Mouse (Mus musculus) heart, embryonic 15.5 days (tissue): Measurements from ENCODE around the gene Ces2a. TPM values are rescaled to one million over a fixed set of nuclear protein-coding genes. Genes with fewer than 3 reads are reported as not detected.

Source experiments
- ATAC-seq: fragments of 200-750 bp; cut with Nextera tagmentation; replicated peaks from 2 replicates; pipeline ENCODE4 v1.8.0; 2017; ENCODE audit warnings: low read depth, moderate TSS enrichment; ENCODE audit not compliant: insufficient number of reproducible peaks, insufficient read depth, low FRiP score
- H3K27ac ChIP-seq: fragments of 300-500 bp; sonication (generic); 2 replicates; pipeline ENCODE4 v1.5.1; 2015; ENCODE audit warnings: mild to moderate bottlenecking, inconsistent platforms
- H3K27me3 ChIP-seq: fragments of 300-500 bp; sonication (generic); 2 replicates; pipeline ENCODE4 v1.6.1; 2015; ENCODE audit warnings: inconsistent platforms
- H3K36me3 ChIP-seq: fragments of 300-500 bp; sonication (generic); 2 replicates; pipeline ENCODE4 v1.6.1; 2015; ENCODE audit warnings: mild to moderate bottlenecking, inconsistent platforms
- H3K4me1 ChIP-seq: fragments of 300-500 bp; sonication (generic); replicated peaks from 2 replicates; pipeline ENCODE4 v1.6.1; 2015; ENCODE audit warnings: inconsistent platforms
- H3K4me2 ChIP-seq: fragments of 300-500 bp; sonication (generic); 2 replicates; pipeline ENCODE4 v1.6.1; 2015; ENCODE audit warnings: inconsistent platforms, mild to moderate bottlenecking, moderate library complexity
- H3K4me3 ChIP-seq: fragments of 300-500 bp; sonication (generic); 2 replicates; pipeline ENCODE4 v1.5.1; 2015; ENCODE audit warnings: mild to moderate bottlenecking, inconsistent platforms
- H3K9ac ChIP-seq: fragments of 300-500 bp; sonication (generic); 2 replicates; pipeline ENCODE4 v1.6.1; 2015; ENCODE audit warnings: mild to moderate bottlenecking, inconsistent platforms
- H3K9me3 ChIP-seq: fragments of 300-500 bp; sonication (generic); replicated peaks from 2 replicates; pipeline ENCODE4 v1.6.1; 2016; ENCODE audit warnings: inconsistent platforms
- WGBS: fragments of 180-500 bp; shearing (Covaris S2); methylation state at CpG from one replicate; pipeline ENCODE4 v1.1.7; 2015; ENCODE audit warnings: mixed read lengths; 5-methylcytosine and 5-hydroxymethylcytosine counted together
- polyA plus RNA-seq: library from polyadenylated mRNA; unstranded; fragments of >200 nt; fragmentation: Nextera tagmentation; extraction: Ambion mirVana; gene quantifications from 2 replicates; pipeline ENCODE4 v1.2.1, GENCODE M21; 2015

Gene Ces2a
- polyA plus RNA-seq = not detected in 2 replicates

DNA sequence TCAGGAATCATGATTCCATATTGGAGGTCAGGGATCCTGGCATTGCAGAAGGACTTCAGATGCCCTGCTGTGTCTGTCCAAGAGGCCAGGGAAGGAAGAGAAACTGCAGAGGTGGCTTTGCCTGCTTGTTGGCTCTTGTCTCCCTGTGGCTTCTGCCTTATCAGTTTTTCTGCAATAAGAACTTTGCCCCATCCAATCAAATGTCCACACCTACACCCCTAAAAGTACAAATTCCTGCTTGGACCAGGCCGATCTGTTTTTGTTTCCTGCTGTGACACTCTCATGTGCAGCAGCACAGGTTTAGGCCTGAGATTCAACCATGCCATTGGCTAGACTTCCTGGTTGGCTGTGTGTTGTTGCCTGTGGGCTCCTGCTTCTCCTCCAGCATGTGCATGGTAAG lies at the start of gene Ces2a:
Gene Ces2a, plus strand, starts transcription at position 251 of the 400 bp plus-strand sequence.
- H3K9me3 ChIP-seq = no peaks in the 10 kb centered on the region
- no peak within 1 kb of the TSS for H3K27ac ChIP-seq
- no peaks in the 10 kb centered on the region for H3K4me1 ChIP-seq
- H3K4me2 ChIP-seq = no peak within 1 kb of the TSS
- no peak for ATAC-seq
- no peaks in the 10 kb centered on the region for H3K27me3 ChIP-seq
- H3K36me3 ChIP-seq = no peaks in the 10 kb centered on the region
- 78% methylated on average over 1 of the region's 1 CpGs for WGBS
- no peak within 1 kb of the TSS for H3K9ac ChIP-seq
- no peak within 1 kb of the TSS for H3K4me3 ChIP-seq

DNA sequence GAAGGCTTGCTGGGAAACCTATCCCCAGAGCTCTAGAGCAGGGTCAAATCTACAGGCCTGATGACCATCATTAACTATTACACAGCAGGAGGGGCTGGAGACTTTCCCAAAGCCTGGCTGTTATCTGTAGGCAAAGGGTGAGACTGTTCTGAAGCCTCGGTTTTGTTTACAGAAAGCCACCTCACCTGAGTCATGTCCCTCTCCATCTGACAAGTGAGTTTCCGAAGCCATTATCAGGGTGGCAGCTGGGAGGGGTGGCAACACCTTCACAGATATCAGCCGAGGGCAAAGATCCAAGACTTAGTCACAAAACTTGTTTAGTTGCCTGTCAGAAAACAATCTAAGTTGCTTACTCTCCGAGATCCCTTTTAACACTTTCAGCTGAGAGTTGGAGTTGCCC lies 45.4 kb upstream of the Ces2a start:
- WGBS = 40% methylated on average over 4 of the region's 4 CpGs
- no peak overlapping the region for H3K27ac ChIP-seq
- H3K36me3 ChIP-seq = no peaks in the 10 kb centered on the region
- no peak overlapping the region for H3K9ac ChIP-seq
- H3K4me2 ChIP-seq = no peak overlapping the region
- H3K4me3 ChIP-seq = no peak overlapping the region
- H3K27me3 ChIP-seq = no peaks in the 10 kb centered on the region
- H3K9me3 ChIP-seq = no peaks in the 10 kb centered on the region
- H3K4me1 ChIP-seq = no peaks in the 10 kb centered on the region
- no peak for ATAC-seq

DNA sequence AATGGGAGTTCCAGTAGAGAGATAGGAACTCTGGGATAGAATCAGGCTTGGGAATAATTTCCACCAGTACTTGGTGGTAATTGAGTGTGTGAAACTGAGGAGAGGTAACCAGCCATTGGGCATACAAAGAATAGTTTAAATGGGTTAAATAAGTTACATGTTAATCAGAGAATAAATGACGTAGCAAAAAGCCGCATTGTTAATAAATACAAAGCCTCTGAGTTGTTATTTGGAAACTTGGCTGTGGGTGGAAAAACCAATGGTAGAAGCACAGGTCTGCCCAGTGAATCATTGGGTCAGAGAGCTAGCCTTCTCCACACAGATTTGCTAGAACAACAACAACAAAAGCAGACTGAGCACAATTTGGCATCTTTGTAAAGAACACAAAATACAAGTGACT lies 35.2 kb upstream of the Ces2a start:
- no peak overlapping the region for H3K4me3 ChIP-seq
- H3K9me3 ChIP-seq = no peaks in the 10 kb centered on the region
- no peaks in the 10 kb centered on the region for H3K27me3 ChIP-seq
- H3K27ac ChIP-seq = no peak overlapping the region
- ATAC-seq = no peak
- H3K9ac ChIP-seq = no peak overlapping the region
- H3K36me3 ChIP-seq = no peaks in the 10 kb centered on the region
- 89% methylated on average over 2 of the region's 2 CpGs for WGBS
- no peak overlapping the region for H3K4me2 ChIP-seq
- no peaks in the 10 kb centered on the region for H3K4me1 ChIP-seq

DNA sequence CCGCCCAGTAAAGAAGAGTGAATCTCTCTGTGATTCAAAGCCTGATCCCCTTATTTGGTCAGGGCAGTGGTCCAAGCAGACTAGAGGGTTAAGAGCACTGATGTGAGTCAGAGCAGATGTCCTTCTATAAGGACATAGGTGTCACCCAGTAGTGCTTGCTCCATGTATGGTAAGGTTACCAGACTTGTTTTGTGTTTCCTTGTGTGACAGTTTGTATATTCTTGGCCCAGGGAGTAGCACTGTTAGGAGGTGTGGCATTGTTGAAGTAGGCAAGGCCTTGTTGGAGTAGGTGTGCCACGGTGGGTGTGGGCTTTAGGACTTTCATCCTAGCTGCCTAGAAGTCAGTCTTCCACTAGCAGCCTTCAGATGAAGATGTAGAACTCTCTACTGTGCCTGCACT lies 31.9 kb upstream of the Ces2a start:
- Histone ChIP-seq H3K9ac (no peak overlapping the region), H3K4me1 (no peaks in the 10 kb centered on the region), H3K27ac (no peak overlapping the region), H3K36me3 (no peaks in the 10 kb centered on the region), H3K4me3 (no peak overlapping the region), H3K27me3 (no peaks in the 10 kb centered on the region), H3K4me2 (no peak overlapping the region), H3K9me3 (no peaks in the 10 kb centered on the region)
- no peak; the same call in 1 of the 2 replicates for ATAC-seq
- 80% methylated on average over 2 of the region's 2 CpGs for WGBS

DNA sequence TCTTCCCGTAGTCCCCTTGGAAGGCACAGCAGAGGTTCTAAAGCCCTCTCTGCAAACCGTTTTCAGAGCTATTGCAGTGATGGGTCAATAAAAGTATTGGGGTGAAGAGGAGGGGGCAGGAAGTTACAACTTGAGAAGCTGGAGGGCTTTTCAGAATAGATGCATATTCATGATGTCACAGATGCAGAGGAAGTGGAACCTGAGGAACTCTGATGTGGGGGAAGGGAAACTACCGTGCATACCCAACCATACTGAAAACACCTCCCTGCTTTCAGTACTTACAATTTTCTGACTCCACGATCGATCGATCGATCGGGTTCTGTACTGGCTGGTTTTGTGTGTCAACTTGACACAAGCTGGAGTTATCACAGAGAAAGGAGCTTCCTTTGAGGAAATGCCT lies 12.6 kb upstream of the Ces2a start:
- no peak for ATAC-seq
- H3K4me3 ChIP-seq = no peak overlapping the region
- H3K4me1 ChIP-seq = no peaks in the 10 kb centered on the region
- H3K4me2 ChIP-seq = no peak overlapping the region
- H3K9me3 ChIP-seq = no peaks in the 10 kb centered on the region
- no peaks in the 10 kb centered on the region for H3K27me3 ChIP-seq
- no peak overlapping the region for H3K9ac ChIP-seq
- no peak overlapping the region for H3K27ac ChIP-seq
- WGBS = 72% methylated on average over 8 of the region's 8 CpGs
- no peaks in the 10 kb centered on the region for H3K36me3 ChIP-seq

DNA sequence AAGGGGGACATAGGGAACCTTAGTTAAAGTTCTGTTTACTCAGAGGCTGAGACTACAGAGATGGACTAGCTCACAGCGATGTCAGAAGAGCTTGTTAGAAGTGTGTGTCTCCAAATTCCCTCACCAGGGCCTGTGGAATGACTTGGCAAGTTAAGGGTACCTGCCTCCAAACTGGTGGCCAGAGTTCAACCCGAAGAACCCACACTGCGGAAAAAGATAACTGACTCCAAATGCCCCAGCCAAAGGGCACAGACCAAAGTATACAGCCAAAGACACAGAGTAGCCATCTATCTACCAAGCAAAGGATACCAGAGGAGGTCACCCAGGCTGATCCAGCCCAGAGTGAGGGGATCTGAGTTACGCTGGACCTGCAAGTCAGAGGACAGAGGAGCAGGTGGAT lies 2.4 kb upstream of the Ces2a start:
- Histone ChIP-seq H3K9ac (no peak overlapping the region), H3K36me3 (no peaks in the 10 kb centered on the region), H3K4me1 (no peaks in the 10 kb centered on the region), H3K9me3 (no peaks in the 10 kb centered on the region), H3K4me2 (no peak overlapping the region), H3K27ac (no peak overlapping the region), H3K4me3 (no peak overlapping the region), H3K27me3 (no peaks in the 10 kb centered on the region)
- ATAC-seq = no peak
- 92% methylated on average over 4 of the region's 4 CpGs for WGBS

DNA sequence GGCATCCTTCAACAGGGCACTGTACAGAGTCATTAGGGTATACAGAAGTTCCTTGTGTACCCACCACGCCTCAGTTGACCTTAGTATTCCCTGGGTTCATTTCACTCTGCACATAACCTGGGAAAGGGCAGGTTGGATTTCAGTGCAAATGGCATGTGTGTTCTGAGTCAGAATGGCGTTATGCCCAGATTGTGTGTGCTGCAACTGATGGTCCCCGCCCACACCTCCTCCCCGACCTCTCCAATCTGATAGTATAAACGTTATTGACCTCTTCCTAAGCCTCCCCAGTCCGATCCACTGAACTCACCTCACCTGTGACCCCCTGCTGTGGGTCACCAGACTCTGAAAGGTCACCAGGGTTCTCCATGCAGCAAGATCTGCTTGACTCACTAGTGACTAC lies 1.8 kb upstream of the Ces2a start:
- no peaks in the 10 kb centered on the region for H3K4me1 ChIP-seq
- no peak for ATAC-seq
- 54% methylated on average over 6 of the region's 6 CpGs for WGBS

DNA sequence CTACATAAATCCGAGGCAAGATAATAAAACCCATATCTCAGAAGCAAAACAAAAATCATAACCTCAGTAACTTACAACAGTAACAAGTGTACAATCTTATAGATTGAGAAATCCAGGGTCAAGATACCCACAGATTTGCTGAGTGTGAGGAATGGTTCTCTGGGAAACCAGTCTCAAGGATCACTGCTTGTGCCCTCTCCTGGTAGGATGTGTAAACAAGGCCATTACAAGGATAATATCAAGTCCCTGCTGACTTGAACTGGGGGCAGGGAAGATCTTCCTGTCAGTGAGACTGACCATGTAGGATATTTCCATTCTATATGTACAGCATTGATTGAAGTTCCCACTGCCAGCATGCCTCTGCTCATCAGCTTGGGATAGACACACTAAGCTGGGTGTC lies 8.2 kb downstream of the Ces2a start:
- ATAC-seq = no peak
- 73% methylated on average over 1 of the region's 1 CpGs for WGBS
- no peaks in the 10 kb centered on the region for H3K36me3 ChIP-seq
- no peaks in the 10 kb centered on the region for H3K9me3 ChIP-seq
- H3K4me3 ChIP-seq = no peak overlapping the region
- no peak overlapping the region for H3K27ac ChIP-seq
- no peak overlapping the region for H3K4me2 ChIP-seq
- no peaks in the 10 kb centered on the region for H3K27me3 ChIP-seq
- no peaks in the 10 kb centered on the region for H3K4me1 ChIP-seq
- no peak overlapping the region for H3K9ac ChIP-seq

More for the DNA sequence above, 1.8 kb upstream of the Ces2a start:
- Histone ChIP-seq H3K27me3 (no peaks in the 10 kb centered on the region), H3K27ac (no peak overlapping the region), H3K4me3 (no peak overlapping the region), H3K36me3 (no peaks in the 10 kb centered on the region), H3K9ac (no peak overlapping the region), H3K9me3 (no peaks in the 10 kb centered on the region), H3K4me2 (no peak overlapping the region)

DNA sequence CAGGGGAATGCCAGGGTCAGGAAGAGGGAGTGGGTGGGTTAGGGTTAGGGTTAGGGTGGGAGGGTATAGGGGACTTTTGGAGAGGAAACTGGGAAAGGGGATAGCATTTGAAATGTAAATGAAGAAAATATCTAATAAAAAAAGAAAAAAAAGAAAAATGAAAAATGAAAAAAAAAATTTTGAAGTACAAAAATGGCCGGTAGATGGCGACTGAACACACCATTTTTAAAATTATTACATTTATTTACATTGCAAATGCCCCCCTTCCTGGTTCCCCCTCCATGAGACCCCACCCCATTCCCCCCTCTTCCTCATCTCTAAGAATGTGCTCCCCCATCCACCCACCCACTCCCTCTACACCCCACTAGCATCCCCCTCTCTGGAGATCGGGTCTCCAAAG lies 9.6 kb downstream of the Ces2a start:
- H3K4me1 ChIP-seq = no peaks in the 10 kb centered on the region
- WGBS = 72% methylated on average over 3 of the region's 3 CpGs
- H3K27me3 ChIP-seq = no peaks in the 10 kb centered on the region
- H3K36me3 ChIP-seq = no peaks in the 10 kb centered on the region
- no peak overlapping the region for H3K4me2 ChIP-seq
- no peak overlapping the region for H3K27ac ChIP-seq
- no peak for ATAC-seq
- H3K9ac ChIP-seq = no peak overlapping the region
- no peak overlapping the region for H3K4me3 ChIP-seq
- no peaks in the 10 kb centered on the region for H3K9me3 ChIP-seq

DNA sequence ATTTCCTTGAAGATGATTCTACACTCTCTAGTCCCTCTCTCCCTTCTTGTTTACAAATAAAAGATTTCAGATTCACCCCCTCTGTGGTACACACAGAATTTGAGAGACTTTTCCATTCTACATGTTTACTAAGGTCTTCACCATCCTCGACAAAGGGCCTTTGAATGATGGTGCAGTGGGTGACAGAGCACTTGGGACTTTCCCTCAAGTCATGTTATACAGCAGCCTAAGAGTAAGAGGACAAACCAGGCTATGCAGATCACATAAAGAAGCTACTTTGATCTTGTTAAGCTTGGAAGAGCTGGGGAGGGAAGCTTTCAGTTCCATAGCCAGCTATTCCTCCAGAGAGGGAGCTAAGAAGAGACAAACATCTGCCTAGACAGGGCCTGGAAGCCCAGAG lies 19.0 kb downstream of the Ces2a start:
- ATAC-seq = no peak
- no peak overlapping the region for H3K4me2 ChIP-seq
- H3K27me3 ChIP-seq = no peaks in the 10 kb centered on the region
- WGBS = 52% methylated on average over 1 of the region's 1 CpGs
- H3K4me3 ChIP-seq = no peak overlapping the region
- H3K9ac ChIP-seq = no peak overlapping the region
- no peaks in the 10 kb centered on the region for H3K4me1 ChIP-seq
- no peak overlapping the region for H3K27ac ChIP-seq
- H3K9me3 ChIP-seq = no peaks in the 10 kb centered on the region
- H3K36me3 ChIP-seq = no peaks in the 10 kb centered on the region

DNA sequence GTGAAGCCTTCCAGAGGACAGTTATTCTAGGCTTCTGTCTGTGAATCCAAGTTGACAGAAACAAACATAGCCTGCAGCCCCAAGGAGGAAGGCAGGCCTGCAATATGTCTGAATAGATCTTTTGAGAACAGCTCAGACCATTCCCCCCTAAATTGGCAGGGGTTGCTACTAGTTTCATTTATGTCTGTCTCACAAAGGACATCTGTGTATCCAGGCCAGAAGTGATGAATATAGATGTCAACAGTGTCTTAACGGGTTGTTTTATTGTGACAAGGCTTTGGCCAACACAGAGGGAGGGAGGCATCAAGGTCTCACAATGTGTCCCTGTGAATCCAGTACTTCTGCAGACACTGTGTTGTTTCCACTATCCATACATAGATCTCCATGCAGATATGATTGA lies 23.8 kb downstream of the Ces2a start:
- Histone ChIP-seq H3K4me1 (no peaks in the 10 kb centered on the region), H3K27me3 (no peaks in the 10 kb centered on the region), H3K9me3 (no peaks in the 10 kb centered on the region), H3K4me2 (no peak overlapping the region), H3K4me3 (no peak overlapping the region), H3K9ac (no peak overlapping the region), H3K36me3 (no peaks in the 10 kb centered on the region), H3K27ac (no peak overlapping the region)
- no peak for ATAC-seq
- WGBS = 49% methylated on average over 1 of the region's 1 CpGs

DNA sequence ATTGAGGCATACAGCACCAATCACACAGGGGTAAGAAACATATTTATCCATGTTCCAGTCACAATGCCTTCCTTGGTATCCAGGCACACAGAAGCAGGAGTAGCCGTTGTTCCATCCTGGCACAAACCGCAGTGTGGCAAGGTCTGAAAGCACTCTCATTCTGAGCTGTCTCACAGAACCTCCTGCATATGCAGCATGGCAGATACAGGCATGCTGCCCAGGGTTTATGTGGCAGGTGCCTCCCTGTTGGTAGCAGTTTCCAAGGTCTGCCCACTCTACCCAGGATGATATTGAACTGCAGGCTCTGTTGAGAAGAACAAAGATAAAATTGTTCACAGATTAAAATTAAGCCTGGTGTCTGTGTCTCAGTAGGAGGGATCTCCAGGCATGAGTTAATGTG lies 24.4 kb downstream of the Ces2a start:
- 89% methylated on average over 2 of the region's 2 CpGs for WGBS

More for the DNA sequence above, 24.4 kb downstream of the Ces2a start:
- H3K4me3 ChIP-seq = no peak overlapping the region
- no peak overlapping the region for H3K4me2 ChIP-seq
- no peaks in the 10 kb centered on the region for H3K27me3 ChIP-seq
- H3K36me3 ChIP-seq = no peaks in the 10 kb centered on the region
- H3K9me3 ChIP-seq = no peaks in the 10 kb centered on the region
- no peak overlapping the region for H3K27ac ChIP-seq
- ATAC-seq = no peak
- H3K4me1 ChIP-seq = no peaks in the 10 kb centered on the region
- no peak overlapping the region for H3K9ac ChIP-seq
